Mouse (Mus musculus) embryonic facial prominence, embryonic 13.5 days (tissue): Measurements from ENCODE around the gene Pawr. TPM values are rescaled to one million over a fixed set of nuclear protein-coding genes. Genes with fewer than 3 reads are reported as not detected.

ENCODE experiments used
- microRNA-seq: library from miRNA; unstranded; fragments of <30 nt; microRNA quantifications from one replicate; pipeline ENCODE4, GENCODE M21; 2016
- polyA plus RNA-seq: library from polyadenylated mRNA; unstranded; fragments of >200 nt; fragmentation: Nextera tagmentation; extraction: Ambion mirVana; gene quantifications from 2 replicates; pipeline ENCODE4 v1.2.1, GENCODE M21; 2015

Gene Pawr
- polyA plus RNA-seq, 1 experiment from 2014 or later: 6.3 TPM

Small RNA genes lying within 50 kb of the gene (microRNA-seq; reads per million reads assigned to microRNA genes)
- gene Gm25591: not detected

Other genes with a start within 250 kb of the Pawr start
- 86.3 and 98.6 TPM in 2 replicates for gene Ppp1r12a, start 169.9 kb upstream of the Pawr start, polyA plus RNA-seq